Comparison of ENCODE assay signal across 26 mouse cellular contexts in the genomic region with DNA sequence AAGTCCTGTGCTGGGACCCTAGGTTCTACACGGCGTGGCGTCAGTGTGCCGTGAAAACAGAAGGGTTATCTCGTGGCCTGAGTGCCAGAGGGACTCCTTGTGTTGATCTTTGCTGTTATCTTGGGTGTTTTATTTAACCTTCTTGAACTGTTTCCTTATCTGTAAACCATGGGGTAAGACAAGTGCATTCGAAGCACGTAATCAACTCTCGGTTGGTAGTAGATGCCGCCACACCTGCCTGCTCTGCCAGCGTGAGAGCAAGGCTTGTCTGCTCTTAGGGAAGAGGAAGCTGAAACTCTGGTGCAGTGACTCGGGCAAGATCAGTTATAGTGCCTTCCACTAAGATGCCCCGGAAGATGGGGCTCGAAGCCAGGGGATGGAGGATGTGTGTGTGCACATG. TPM values are rescaled to one million over a fixed set of nuclear protein-coding genes. Genes with fewer than 3 reads are reported as not detected.
A peak's percentile ranks its signal among the peaks of the same experiment; 100 is the strongest.
DNase-seq lines count a peak whose midpoint lies in the region; ATAC-seq lines count a peak whose summit lies in the region.
"Had no signal": no experiment of that assay in that cellular context is flagged by ENCODE, and none has a peak within 500 bp of the region (broad histone marks: within the 10 kb centered on the region; RNA-seq: fewer than 3 reads in every experiment).

No protein-coding gene starts in this region.

- H3K4me2 ChIP-seq in intestine, embryonic 15.5 days (replicated peaks) = no peak overlapping the region
- no peak overlapping the region for H3K4me2 ChIP-seq in liver, embryonic 15.5 days
- no peak overlapping the region for H3K4me2 ChIP-seq in stomach, embryonic 14.5 days (replicated peaks; ENCODE audit: low read depth, low read length)
- no peak overlapping the region for H3K4me2 ChIP-seq in forebrain, embryonic 15.5 days (replicated peaks)
- H3K4me2 ChIP-seq: embryonic facial prominence, embryonic 13.5 days; heart, embryonic 13.5 days; limb, embryonic 13.5 days; lung, embryonic 15.5 days; midbrain, embryonic 12.5 days had no signal

- ATAC-seq in intestine, embryonic 15.5 days = peak; percentile 42
- ATAC-seq in liver, embryonic 15.5 days (ENCODE audit: insufficient read depth) = peak; percentile 62
- 0 out of 2 replicates have a peak, but pooled peaks have one; percentile 25 for ATAC-seq in stomach, embryonic 14.5 days (ENCODE audit: insufficient number of reproducible peaks, insufficient read depth, low FRiP score, low read depth)
- ATAC-seq in cerebellum, adult (ENCODE audit: insufficient number of reproducible peaks, low FRiP score, low TSS enrichment) = no peak
- no peak for ATAC-seq in forebrain, embryonic 15.5 days (replicated peaks)
- ATAC-seq: activated CD4-positive, CD25-positive, alpha-beta regulatory T cell, adult 4 months; forebrain, embryonic 14.5 days; hindbrain, postnatal 0 days had no signal

- no peaks in the 10 kb centered on the region for H3K27me3 ChIP-seq in intestine, embryonic 15.5 days (replicated peaks)
- H3K27me3 ChIP-seq in liver, embryonic 15.5 days = peaks cover 46% of the 10 kb centered on the region
- no peaks in the 10 kb centered on the region for H3K27me3 ChIP-seq in stomach, embryonic 14.5 days (ENCODE audit: control insufficient read depth, insufficient read depth, low read length)
- H3K27me3 ChIP-seq in forebrain, embryonic 15.5 days = no peaks in the 10 kb centered on the region
- H3K27me3 ChIP-seq: embryonic facial prominence, embryonic 13.5 days had no signal

- H3K4me1 ChIP-seq in intestine, embryonic 15.5 days (replicated peaks) = peaks cover 29% of the 10 kb centered on the region
- H3K4me1 ChIP-seq in liver, embryonic 15.5 days (replicated peaks) = peaks cover 24% of the 10 kb centered on the region
- H3K4me1 ChIP-seq in stomach, embryonic 14.5 days (ENCODE audit: control insufficient read depth, insufficient read depth, low read length) = peaks cover 15% of the 10 kb centered on the region; the same call in 1 of the 2 replicates
- peaks cover 7% of the 10 kb centered on the region for H3K4me1 ChIP-seq in forebrain, embryonic 15.5 days
- H3K4me1 ChIP-seq: heart, embryonic 13.5 days had no signal

- H3K27ac ChIP-seq in intestine, embryonic 15.5 days = no peak overlapping the region
- no peak overlapping the region; the same call in 1 of the 2 replicates for H3K27ac ChIP-seq in liver, embryonic 15.5 days (replicated peaks)
- no peak overlapping the region; the same call in 1 of the 2 replicates for H3K27ac ChIP-seq in stomach, embryonic 14.5 days (ENCODE audit: low read length)
- no peak overlapping the region for H3K27ac ChIP-seq in forebrain, embryonic 15.5 days (replicated peaks)
- H3K27ac ChIP-seq: embryonic facial prominence, embryonic 13.5 days; heart, embryonic 13.5 days; hindbrain, postnatal 0 days; limb, embryonic 13.5 days; lung, embryonic 15.5 days; midbrain, embryonic 12.5 days had no signal

- peak; percentile 82 for DNase-seq in A20 (ENCODE audit: low read depth, low spot score)
- DNase-seq in frontal cortex, postnatal 14 days (ENCODE audit: low spot score in 2 of 2) = no peak
- DNase-seq: adrenal gland, adult 8-10 months; B cell, adult 2 months; cerebellum, adult 2 months; cerebellum, postnatal 36 days; embryo, embryonic 11 days; gastrocnemius, postnatal 14 days; heart, adult 11 months; heart, postnatal 14 days; kidney, adult 18-20 months; kidney, postnatal 4 days had no signal

- H3K9me3 ChIP-seq in intestine, embryonic 15.5 days = no peaks in the 10 kb centered on the region
- no peaks in the 10 kb centered on the region for H3K9me3 ChIP-seq in liver, embryonic 15.5 days (replicated peaks)
- no peaks in the 10 kb centered on the region for H3K9me3 ChIP-seq in stomach, embryonic 14.5 days (ENCODE audit: control insufficient read depth, low read depth, low read length)
- no peaks in the 10 kb centered on the region for H3K9me3 ChIP-seq in forebrain, embryonic 15.5 days
- H3K9me3 ChIP-seq: embryonic facial prominence, embryonic 13.5 days; G1E; heart, embryonic 13.5 days; limb, embryonic 13.5 days; lung, embryonic 15.5 days; midbrain, embryonic 12.5 days had no signal

- 62% methylated on average over 13 of the region's 13 CpGs for WGBS in intestine, embryonic 15.5 days
- WGBS in liver, embryonic 15.5 days (ENCODE audit: insufficient replicate concordance) = 26% methylated on average over 13 of the region's 13 CpGs
- 65% methylated on average over 13 of the region's 13 CpGs for WGBS in stomach, embryonic 14.5 days
- WGBS in forebrain, embryonic 15.5 days = 91% methylated on average over 13 of the region's 13 CpGs

- no peak overlapping the region for H3K9ac ChIP-seq in intestine, embryonic 15.5 days
- no peak overlapping the region for H3K9ac ChIP-seq in liver, embryonic 15.5 days
- H3K9ac ChIP-seq in stomach, embryonic 14.5 days (replicated peaks; ENCODE audit: low read depth, low read length) = no peak overlapping the region
- no peak overlapping the region for H3K9ac ChIP-seq in forebrain, embryonic 15.5 days (replicated peaks)
- H3K9ac ChIP-seq: embryonic facial prominence, embryonic 13.5 days; heart, embryonic 13.5 days; limb, embryonic 13.5 days; lung, embryonic 15.5 days; midbrain, embryonic 12.5 days had no signal

- H3K4me3 ChIP-seq in intestine, embryonic 15.5 days (replicated peaks) = no peak overlapping the region
- H3K4me3 ChIP-seq in liver, embryonic 15.5 days (replicated peaks) = no peak overlapping the region
- H3K4me3 ChIP-seq in stomach, embryonic 14.5 days (ENCODE audit: low read depth, low read length) = no peak overlapping the region
- H3K4me3 ChIP-seq in forebrain, embryonic 15.5 days = no peak overlapping the region
- H3K4me3 ChIP-seq: embryonic facial prominence, embryonic 13.5 days; heart, embryonic 13.5 days; limb, embryonic 13.5 days; lung, embryonic 15.5 days; midbrain, embryonic 12.5 days had no signal

- H3K36me3 ChIP-seq in intestine, embryonic 15.5 days = no peaks in the 10 kb centered on the region
- no peaks in the 10 kb centered on the region for H3K36me3 ChIP-seq in liver, embryonic 15.5 days (replicated peaks)
- H3K36me3 ChIP-seq in stomach, embryonic 14.5 days (ENCODE audit: control insufficient read depth, insufficient read depth, low read length) = no peaks in the 10 kb centered on the region
- no peaks in the 10 kb centered on the region for H3K36me3 ChIP-seq in forebrain, embryonic 15.5 days
- H3K36me3 ChIP-seq: embryonic facial prominence, embryonic 13.5 days; G1E; heart, embryonic 13.5 days; limb, embryonic 13.5 days; lung, embryonic 15.5 days; midbrain, embryonic 12.5 days had no signal

RNA-seq across cellular contexts. Expression of gene Rap1gap, which starts 48.4 kb away (rescaled TPM):
- 22.7 and 47.2 TPM in 2 replicates for polyA plus RNA-seq in intestine, embryonic 15.5 days (2015; fragmentation: Nextera tagmentation; extraction: Ambion mirVana)
- 2.0 and 3.8 TPM in 2 replicates for polyA plus RNA-seq in liver, embryonic 15.5 days (2015; fragmentation: Nextera tagmentation; extraction: Ambion mirVana)
- 17.5 and 24.6 TPM in 2 replicates for polyA plus RNA-seq in stomach, embryonic 14.5 days (2014; fragmentation: Nextera tagmentation; extraction: Ambion mirVana)
- 31.2 and 40.4 TPM in 2 replicates for polyA plus RNA-seq in forebrain, embryonic 15.5 days (2015; fragmentation: Nextera tagmentation; extraction: Ambion mirVana)
- polyA plus RNA-seq: G1E had no signal

Comparison
In these comparisons a context has a peak if more than half of its experiments do, and no peak if none do; other contexts are left out.
1. ATAC-seq: peak in intestine, embryonic 15.5 days (single experiment), liver, embryonic 15.5 days (single experiment) and stomach, embryonic 14.5 days (single experiment); none in cerebellum, adult (single experiment) and forebrain, embryonic 15.5 days (single experiment).